Mouse (Mus musculus): Measurements from ENCODE around the gene Cbx4.

GRCm38 (mm10) chr11:119034635-119035034 is 51.4 kb downstream of the Cbx4 start:
- TF ChIP-seq MYOG (IDR thresholded peaks at IDR 0.05; ENCODE audit: control insufficient read depth, extremely low read depth, insufficient read length) = no peak
- TF ChIP-seq CTCF (IDR thresholded peaks at IDR 0.05; ENCODE audit: control insufficient read depth, insufficient read depth, insufficient read length) = no peak

Measured in C2C12 (cell line).